Mouse (Mus musculus) MN1 (cell line): ENCODE measurements at regions not wholly inside any gene's neighbourhood (a gene's known extent, or its start where the extent isn't known, plus 50 kb on each side); places are given as distances from the start of the nearest gene placed in this dataset.
"Not testable (repeated sequence)": the region's sequence is repeated elsewhere in the genome, so short reads cannot be mapped to it uniquely, and the experiment has no call there.

ENCODE experiments used
- DNase-seq: peaks from one replicate; pipeline ENCODE4 v3.0.0-alpha.2; 2016; ENCODE audit warnings: low spot score

DNA sequence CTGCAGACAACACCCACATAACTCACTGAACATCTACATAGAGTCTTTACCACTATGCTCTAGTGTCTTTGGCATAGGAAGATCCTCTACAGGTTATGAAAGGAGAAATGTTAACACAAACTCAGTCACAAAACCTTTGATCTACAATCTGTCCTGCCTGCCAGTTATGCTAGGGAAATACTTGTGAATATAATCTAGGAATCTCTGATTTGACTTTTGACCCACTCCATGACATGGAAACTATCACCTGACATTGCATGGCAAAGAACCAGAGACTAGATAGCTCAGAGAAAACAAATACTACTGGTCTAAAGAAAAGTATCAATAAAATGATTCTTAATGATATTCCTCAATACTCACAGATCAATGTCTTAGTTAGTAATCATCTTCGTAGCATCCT, 524.3 kb upstream of the Kif18a start:
- no peak for DNase-seq

DNA sequence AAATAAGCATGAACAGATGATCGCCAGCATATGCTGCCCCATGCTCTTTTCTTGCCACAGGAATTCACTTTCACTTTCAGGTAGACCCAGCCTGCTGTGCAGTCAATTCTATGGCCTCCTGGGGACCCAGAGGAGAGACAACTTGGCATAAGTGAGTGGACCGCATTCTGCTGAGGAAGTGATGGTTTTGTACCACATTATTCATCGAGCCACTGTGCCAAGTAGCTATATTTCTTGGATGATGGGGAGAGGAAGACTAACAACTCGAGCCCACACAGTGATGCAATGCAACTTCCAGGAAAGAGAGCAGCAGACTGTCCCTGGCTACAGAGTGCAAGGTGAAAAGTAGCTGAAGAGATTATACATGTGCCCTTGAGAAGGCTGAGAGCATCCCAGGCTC, 515.8 kb upstream of the Kif18a start:
- no peak for DNase-seq

DNA sequence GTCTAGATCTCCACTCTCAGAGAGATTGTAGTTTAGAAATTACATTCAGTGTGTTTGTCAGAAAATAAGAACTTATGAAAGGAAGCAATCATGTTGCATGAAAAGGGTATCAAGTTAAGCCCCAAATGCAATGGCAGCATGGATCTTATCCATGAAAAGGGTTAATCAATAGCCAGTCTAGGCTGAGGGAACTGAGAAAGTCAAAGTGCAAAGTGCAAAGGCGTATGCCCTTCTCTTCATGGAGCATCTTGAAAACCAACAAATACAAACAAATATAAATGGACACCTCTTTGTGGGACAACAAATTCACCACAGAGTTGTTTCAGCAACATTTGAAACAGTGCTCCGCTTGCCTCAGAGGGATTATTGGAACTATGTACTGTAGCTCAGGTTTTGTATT, 514.1 kb upstream of the Kif18a start:
- DNase-seq = no peak

DNA sequence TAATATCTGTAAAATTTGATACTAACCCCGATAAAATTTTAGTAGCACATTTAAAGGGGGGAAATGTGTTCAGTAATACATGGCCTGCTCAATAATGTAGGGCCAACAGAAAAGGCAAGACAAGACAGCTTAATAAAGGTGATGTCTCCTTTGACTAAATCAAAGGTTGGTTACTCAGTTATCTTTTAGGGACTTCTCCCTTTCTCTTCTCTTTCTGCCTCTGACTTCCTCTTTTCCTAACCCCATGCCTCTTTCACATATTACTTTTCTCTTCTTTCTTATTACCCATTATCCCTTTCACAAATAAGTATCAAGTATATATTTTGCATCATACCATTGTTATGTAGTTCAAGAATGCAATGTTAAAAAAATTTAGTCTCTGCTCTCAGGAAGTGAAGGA, 510.2 kb upstream of the Kif18a start:
- no peak for DNase-seq

DNA sequence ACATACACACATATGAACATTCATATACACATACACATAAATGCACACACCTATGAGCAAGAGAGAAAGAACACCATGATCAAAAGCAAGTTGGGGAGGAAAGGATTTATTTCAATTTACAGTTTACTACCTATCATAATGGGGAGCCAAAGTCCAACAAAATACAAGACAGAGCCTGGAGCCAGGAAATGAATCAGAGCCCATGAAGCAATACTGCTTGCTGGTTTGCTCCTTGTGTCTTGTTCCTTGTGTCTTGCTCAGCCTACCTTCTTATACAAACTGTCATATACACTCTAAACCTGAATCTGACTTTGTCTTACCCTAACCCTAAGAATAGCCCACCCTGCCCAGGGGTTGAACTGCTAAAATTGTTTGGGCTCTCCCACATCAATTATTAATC, 497.1 kb upstream of the Kif18a start:
- no peak for DNase-seq

DNA sequence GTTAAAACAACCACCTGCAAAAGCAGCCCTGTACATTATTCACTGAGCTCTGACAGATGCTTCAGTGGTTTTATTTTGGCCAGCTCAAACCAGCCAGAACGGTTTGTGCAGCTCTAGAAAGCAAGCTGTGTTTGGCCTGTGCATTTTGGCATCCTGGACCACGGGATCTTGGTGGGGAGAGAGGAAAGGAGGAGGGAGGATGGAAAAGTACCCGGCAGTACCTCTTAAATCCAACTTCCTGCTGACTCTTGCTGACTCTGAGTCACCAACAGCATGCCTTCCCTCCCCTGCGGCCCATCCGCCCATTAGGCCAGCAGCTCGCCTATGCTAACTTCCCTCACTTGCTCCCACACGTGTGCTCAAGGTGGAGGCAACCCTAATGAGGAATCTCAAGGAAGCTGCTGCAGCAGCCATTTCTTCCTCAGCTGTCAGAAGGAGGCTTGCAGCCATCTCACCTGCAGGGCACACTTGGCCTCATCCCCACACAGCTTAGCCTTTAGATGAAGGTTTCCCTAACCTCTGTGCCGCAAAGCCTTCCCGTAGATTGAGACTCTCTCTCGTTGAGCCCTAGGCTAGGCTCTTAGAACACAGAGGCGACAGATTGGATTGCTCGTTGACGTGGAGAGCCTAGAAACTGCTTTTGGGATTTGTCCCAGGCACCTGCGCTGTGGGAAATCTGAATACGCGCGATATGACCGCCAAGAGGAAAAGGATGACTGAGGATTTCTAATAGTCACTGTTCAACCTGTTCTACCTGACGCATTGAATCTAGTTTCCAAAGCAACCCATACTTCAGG, 495.2 kb upstream of the Kif18a start:
- no peak for DNase-seq

DNA sequence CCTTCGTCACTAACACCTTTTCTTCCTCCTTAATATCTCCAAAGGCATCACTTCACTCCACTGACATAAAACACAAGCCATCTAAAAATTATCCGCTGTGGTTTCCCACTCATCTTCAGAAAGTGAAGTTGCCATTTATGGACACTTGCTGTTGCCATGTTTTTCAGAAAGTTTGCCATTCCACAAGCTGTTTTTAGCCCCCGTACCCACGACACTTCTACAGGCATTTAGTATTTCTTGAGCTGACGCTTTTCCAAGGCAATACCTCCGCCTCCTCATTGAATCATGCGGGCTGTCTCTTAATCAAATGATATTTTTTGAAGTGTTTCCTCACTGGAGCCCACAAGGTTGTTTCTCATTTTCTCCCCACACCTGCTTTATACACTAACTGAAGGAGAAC, 491.4 kb upstream of the Kif18a start:
- DNase-seq = no peak

DNA sequence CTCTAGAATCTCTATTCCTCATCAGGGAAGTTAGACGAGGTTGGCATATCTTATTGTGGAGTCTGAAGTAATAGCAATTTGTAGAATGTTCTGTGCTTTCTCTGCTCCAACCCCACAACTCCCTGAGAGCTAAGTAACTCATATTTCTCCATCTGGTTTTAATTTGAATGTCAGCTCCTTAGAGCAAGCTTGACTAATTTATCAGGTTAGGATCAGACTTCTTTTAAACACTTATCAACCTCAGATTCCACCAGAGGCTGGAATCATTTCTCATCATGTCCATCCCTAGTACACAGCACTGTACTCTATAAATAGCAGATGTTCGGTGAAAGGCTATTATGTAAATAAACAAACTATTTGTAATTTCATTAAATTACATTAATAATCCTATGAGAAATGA, 485.4 kb upstream of the Kif18a start:
- DNase-seq = no peak

DNA sequence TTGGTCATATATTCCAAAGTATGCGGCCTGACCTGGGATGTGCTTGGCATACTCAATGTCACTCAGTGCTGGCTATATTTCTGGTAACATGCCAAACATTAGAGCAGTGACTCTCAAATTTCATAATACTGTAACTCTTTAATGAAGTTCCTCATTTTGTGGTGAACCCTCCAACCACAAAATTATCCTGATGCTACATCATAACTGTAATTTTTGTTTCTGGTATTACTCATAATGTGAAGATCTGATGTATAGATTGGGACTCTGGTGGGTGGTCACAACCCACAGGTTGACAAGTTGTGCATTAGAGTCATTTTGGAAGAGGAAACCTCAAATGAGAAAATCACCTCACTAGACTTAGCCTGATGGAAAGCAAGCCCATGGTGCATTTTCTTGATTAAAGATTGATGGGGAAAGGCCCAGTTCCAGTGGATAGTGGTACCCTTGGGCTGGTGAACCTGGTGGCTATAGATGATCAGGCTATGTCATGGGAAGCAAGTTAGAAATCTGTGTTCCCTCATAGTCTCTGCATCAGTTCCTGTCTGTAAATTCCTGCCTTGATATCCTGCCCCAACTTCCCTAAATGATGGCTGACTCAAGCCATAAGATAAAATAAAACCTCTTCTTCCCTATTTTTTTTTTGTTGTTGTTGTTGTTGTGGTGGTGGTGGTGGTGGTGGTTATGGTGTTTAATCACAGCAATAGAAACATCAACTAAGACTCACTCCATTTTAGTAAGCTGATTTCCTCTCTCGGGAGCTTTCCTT, 483.5 kb upstream of the Kif18a start:
- DNase-seq = no peak

DNA sequence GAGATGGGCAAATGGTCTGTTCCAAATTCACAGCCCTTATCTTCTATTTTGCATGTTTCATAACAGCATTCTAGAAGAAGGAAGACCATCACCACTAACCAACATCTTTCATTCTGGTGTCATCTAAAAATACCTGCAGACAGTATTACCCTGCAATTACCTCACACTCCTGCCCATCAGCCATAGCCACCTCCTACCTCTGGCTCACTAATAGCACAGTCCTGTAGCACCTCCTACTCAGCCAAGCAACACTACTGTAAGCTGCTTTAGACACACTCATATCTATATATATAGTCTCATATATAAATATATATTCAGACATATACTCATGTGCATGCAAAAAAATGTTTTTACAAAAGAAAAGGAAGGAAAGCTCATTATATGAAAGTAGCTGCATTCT, 468.2 kb upstream of the Kif18a start:
- no peak for DNase-seq

DNA sequence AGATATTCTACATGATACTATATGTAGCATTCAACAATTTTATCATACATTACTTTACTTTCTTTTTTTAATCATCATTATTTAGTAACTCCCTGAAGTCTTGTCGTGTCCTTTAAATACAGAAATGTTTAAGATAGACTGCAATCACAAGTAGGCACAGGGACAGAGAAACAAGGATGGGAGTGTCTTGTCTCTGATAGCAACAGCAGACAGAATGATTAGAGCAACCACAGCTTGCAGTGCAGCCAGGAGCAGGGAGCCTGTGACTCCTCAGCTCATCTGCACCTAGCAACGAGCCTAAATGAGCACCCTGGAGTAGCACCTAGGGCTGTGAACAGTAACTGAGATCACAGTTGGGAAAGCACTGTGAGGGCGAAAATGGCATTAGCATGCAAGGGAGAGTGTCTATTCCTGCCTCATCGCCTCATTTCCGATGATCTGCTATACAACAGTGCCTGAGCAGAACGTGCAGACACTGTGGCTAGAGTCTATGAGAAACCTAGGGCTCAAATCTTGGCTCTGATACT, 467.4 kb upstream of the Kif18a start:
- DNase-seq = no peak

DNA sequence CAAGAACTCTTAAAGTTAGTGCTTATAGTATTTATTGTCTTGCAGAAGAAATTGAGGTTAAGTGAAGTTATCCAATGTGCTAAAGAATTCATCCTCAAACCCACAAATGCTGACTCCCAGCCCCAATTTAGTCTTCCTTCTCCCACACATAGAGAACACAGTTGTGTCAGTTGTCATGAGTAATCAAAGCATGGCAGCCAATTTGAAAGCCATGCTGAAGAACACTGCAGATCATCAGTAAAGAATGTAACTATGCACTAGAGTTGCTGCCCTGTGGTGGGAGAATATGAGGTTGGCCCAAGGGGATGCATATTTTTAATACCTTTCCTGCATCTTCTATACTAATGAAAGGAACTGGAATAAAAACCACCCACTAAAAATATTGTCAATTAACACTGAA, 464.0 kb upstream of the Kif18a start:
- no peak for DNase-seq

DNA sequence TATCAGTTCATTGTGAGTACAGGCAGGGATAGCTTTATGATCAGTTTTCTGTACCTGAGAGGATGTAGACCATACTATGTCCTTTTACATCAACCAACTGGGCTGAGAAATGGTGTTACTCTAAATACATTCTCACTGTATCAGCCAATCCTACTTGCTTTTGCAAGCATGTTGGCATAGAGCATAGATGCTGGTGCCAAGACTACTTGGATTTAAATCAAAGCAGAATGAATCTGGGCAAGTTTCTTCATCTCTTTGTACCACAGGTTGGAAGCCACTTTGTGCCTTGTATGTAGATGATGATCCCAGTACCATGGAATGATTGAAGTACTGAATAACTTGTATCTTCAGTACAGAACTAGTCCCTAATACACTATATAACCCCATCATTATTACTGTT, 456.5 kb upstream of the Kif18a start:
- no peak for DNase-seq

DNA sequence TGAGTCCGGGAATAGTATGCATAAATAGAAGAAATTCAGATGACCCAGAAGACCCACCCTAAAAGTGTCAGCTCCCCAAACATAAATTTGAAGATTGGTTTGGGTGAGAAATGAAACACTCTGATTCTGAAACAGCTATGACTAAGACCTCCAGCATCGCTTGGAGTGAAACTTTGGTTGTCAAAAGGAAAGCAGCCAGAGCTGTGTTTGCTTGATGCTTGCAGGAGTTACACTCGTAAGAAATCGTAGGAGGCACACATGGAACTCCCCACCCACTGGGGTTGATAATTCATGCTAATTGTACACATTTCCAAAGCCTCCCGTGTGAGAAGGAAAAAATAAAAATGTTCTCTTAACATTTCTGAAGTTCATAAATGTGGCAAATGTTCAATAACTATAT, 454.6 kb upstream of the Kif18a start:
- no peak for DNase-seq

DNA sequence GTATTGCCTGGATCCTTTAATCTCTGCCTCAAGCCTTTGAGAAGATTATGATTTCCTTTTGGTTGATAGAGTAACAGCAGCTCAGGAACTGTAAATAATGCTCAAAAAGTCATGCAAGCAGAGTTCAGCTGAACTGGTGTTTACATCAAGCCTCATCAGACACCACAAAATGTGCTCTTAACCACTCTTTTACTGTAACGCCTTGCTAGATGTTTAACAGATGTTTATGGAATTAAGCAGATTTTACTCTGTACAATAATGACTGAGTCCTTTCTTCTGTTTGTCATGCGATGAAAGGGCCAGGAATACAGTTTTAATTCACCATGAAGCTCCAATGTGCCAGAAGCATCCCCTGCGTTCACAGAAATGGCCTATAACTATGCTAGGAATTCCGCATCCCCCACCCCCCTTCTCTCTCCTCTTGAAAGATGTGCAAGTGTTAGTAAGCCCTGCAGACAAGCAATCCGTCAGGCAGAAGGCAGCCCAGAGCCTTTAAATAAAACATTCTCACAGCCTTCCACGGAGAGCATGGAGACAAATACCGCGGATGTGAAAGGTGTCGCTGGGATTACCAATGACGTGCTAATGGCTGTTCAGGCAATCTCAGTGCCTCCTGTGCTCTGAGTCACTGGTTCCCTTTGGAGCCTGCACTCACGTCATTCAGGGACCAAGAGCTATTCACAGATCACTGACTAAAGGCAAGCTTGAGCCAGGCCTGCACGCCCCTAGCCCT, 453.3 kb upstream of the Kif18a start:
- no peak for DNase-seq

DNA sequence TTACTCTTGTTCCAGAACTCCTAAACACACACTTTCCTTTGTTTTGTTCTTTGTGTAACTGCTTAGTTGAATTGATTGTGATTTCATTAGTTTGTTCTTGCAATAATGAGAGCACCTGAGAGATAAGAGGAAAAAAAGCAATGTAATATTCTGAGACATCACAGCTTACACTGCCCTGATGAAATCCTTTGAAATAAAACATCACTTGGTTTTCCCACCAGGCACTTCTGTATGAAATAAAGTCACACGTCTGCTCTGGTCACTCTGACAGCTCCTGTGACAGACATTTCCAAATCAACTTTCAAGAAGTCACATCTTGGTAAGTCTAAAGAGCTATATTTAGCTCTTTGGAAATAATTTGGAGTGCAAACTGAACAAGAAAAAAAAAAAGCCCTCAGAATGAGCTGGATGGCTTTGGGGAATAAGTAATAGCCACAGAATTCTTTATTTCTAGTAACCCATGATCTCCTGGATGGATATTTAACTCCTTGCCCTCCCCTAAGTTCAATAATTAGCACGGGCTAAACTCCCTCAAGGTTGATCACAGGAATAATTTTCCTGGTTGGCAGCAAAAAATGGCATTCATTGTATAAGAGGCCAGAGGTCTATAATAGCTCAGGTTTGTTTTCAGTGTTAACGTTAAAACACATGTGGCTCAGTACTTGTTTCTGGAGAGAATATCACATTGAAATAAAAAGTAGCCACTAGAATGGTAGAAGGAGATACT, 452.4 kb upstream of the Kif18a start:
- no peak for DNase-seq

DNA sequence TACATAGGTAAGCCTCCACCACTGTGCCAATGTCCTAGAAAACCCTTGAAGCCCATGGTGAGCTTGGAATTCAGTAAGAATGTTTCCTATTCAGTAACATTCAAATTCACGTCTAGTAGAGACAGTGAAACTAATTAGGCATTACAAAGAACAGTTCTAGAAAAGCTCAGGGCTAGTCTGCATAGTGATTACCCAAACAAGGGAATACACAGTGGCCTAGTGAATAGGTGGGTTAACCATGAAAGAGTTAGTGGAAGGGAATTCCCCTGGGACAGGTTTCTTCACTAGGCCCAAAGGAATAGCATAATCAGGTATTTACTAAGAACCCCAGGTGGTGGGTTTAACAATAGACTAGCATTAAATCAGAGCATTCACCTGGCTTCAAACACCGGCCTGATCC, 436.7 kb upstream of the Kif18a start:
- not testable (repeated sequence) for DNase-seq

DNA sequence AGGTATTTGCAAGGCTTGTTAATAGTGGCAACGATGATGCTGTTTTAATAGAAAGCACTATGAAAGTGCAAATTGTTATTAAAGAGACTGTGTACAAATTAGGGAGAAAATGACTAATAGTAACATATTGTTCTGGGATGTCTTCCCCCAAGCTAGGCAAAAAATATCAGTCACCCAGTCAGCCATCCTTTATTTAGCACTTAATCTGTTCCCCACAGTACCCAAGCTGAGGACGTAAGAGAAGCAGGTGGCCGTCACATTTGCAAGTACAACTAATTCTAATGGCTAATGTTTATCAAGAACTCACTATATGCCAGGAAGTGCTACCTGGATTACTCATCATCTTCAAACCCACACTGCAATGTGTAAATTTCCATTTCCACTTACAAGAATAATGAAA, 432.5 kb upstream of the Kif18a start:
- no peak for DNase-seq

DNA sequence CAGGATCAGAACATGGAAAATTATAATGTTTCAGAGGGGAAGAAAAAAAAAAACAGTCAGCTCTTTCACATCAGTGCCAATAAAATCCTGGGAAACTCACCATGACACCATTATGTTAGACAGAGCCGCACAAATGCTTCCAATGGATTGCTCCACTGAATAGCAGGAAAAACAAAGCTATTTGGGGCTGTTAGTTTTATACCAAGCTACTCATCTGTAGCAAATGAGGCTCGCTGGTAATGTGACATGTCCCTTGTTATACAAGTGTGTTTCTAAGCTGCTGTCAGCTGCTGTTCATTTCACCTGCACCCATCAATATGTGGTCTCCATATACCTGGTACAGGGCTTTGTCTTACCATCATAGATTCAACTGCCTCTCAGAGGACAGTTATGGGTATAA, 426.1 kb upstream of the Kif18a start:
- no peak for DNase-seq

DNA sequence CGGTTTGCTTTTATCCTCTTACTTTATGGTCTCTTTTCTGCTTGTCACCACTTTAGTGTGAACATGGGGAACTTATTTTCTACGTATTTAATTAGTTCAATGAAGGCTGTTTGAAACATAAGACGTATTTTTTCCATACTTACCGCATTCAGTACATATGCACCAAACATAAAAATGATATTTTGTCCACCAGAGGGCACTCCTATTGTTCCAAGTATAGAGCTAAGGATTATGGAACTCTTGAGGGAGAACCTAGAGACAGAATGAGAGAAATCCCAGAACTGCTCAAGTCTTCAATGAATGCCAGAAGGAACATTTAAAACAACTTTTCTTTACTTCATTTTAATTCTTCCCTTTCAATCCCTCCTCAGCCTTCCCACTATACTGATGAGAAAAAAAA, 403.4 kb upstream of the Kif18a start:
- DNase-seq = peak; percentile 47

DNA sequence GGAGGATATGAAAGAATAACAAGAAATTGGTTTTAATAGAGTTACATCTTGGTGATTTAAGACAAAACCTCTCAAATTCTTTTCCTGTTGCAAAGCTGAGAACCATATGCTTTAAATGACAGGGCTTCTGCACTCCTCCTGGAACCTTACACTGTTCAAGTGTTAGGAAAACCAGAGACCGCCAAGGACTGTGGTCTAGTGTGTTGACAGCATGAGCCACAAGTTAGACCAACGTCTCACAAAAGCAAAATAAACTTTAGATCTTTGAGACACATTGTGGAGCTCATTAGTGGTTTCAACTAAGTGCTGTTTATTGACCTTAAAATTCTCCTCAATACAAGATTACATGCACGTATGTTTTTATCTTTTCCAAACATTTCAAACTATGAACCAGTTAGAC, 402.9 kb upstream of the Kif18a start:
- no peak for DNase-seq

DNA sequence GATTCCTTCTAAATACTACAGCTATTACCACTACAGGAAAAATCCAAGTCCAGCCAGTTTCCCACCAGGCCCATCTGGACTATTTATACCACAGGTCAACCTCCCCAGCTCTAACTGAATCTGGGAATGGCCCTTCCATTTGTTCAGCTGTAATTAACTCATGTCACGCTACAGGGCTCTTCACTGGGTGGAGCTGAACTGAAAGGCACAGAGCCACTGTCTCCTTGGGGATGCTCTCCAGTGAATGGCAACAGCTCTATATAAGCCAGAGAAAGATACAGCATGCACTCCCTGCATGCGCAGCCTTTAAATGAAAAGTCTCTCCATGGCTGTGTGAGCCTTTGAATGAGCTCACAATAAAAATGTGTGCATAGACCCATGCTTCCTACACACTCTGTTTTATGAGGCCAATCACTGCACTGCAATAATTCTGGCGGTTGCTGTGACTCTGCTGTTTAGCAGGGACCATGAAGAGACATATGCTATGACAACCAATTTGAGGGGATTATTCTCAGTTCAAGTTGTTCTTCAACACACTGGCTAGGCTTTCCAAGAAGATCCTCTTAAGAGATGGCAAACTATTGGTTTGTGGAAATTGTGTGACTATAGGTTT, 376.3 kb upstream of the Kif18a start:
- DNase-seq = no peak
